Mouse (Mus musculus) c-Kit-positive CD71-positive TER-119-positive erythroid progenitor cells, embryonic 14.5 days (primary cell): ENCODE data around the gene Slc11a1.

Experiments used
- DNase-seq: peaks from one replicate; pipeline ENCODE4 v3.0.0-alpha.2; 2013; ENCODE audit warnings: low spot score

Slc11a1 gene

DNA sequence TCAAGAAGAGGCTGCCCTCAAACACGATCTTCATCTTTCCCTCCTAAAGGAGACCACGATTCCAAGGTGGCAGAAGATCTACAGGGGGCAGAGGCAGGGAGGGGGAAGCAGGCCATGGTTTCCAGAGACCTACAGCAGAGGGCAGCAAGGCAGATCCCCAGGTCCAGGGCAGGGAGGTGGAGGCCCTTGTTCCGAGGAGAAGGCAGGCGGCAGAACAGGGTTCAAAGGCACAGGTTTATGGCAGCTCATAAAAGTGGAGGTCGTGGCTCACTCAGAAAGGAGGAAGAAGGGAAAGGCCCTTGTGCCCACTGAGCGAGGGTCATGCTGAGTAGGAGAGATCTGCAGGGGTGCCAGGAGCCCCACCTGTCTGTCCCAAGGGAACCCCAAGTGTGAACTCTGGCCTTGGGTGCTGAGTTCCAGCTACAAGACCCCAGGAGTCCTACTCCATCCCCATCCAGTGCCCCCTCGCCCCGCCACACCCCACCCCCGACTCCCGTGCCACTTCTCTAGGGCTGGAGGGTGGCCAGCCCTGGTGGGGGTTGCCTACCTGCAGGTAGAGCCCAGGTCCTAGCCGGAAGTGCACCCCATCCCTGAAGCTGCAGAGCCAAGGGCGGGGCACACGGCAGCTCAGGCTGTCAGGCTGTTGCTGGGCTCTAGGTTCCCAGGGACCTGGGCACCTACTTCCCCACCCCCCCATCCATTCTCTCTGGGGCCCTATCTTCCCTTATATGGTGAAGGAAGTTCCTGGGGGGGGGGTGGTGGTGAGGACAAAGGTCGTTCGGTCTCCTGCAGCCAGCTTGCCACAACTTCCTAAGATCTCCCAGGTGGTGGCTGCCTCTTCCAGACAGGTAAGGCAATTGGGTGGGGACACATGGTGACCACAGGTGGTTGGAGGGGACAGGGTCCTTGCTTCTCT is 33.9 kb downstream of the Slc11a1 start, which contains the start of gene Vil1:
TSS of gene Vil1 (plus strand) at position 788 of the 916 bp plus-strand sequence.
- no peak for DNase-seq

DNA sequence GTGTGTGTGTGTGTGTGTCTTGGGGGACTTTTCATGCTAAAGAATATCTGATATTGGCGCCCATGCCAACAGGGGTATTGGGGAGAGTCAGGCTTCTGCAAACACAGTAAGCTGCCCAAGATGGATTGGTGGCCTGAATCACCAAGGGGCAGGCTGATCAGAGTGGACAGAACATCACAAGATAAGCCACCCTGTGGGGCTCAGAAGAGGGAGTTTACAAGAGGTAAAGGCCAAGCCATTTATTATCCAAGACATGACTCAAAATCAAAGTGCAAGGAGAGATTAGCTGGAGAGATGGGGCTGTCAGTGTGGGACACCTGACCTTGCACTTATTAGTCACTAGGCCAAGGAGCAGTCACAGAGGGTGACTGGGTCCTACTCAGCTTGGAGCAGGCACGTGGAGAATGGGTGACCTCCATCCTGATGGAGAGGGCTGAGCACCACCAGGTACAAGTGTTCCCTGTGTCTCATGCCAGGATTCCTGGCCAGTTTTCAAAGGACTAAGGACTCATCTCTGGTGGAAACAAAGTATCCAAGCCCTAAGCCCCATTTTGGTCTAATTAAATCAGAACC is 36.8 kb downstream of the Slc11a1 start:
- DNase-seq, result no peak

DNA sequence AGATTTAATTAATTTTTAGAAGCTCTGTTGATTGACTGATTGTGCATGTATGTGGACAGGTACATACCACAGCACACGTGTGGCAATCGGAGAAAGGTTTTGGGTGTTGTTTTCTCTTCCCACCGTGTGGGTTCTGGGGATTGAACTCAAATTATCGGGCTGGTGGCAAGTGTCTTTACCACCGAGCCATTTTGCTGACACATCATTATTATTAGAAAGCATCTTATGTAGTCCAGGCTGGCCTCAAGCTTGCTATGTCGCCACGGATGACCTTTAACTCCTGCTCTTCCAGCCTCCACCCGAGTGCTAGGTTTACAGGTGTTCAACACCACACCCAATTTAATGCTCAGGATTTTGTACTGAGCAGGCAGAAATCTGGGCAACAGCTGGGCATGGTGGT is 37.7 kb downstream of the Slc11a1 start:
- no peak for DNase-seq

DNA sequence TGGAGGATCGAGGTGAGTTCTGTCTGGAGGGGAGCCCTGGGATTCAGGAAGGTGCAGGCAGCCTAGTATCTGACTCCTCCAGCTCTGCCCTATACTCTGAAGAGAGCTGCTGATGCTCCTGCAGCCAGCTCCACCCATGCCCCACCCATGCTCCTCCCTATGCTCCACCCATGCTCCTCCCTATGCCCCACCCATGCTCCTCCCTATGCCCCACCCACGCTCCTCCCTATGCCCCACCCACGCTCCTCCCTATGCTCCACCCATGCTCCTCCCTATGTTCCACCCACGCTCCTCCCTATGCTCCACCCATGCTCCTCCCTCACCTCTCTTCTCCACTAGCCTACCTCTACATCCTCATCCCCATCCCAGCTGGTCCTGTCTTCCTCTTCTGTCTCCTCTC is 40.1 kb downstream of the Slc11a1 start:
- DNase-seq, result peak; percentile 62

DNA sequence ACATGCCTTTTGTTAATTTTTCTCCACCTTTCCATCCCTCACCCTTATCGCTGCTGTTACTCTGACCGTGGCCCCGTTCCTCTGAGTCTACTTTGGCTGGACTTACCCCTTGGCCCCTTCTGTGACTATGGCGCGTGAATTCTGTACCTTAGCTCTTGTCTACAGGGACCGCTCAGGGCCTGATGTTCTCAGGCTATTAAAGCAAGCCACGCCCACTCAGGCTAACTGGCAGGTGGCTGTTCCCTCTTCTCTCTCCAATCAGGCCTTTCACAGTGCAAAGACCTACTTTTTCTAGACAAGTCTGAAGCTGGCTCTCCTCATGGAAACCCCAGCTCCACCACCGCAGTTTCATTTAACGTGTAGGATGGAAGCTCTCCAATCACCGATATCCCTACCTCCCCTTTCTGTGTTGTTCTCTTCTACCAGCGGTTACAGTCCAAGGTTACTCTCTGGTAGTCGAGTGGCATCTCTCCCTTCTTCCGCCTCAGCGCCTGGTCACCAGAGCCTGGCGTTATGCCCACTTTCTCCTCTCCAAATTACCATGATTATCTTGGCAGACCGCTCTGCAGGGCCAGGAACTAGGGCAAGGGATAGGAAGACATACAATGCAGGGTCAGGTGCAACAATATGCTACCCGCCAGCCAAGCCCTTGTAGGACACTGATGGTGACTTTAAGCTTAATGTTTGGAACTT is 43.9 kb downstream of the Slc11a1 start:
- no peak for DNase-seq

DNA sequence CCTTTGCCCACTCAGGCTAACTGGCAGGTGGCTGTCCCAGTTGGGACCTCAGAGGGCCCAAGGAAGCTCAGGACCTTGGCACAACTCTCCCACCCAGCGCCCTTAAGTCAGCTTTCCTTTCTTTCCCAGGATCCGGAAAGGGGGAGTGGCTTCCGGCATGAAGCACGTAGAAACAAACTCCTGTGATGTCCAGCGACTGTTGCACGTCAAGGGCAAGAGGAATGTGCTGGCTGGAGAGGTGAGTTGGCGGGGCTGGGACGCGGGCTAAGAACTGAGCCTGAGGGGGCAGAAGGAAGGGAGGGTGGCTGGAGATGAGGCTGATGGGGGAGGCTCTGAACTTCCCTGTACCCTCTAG is 44.4 kb downstream of the Slc11a1 start:
- DNase-seq, result no peak

DNA sequence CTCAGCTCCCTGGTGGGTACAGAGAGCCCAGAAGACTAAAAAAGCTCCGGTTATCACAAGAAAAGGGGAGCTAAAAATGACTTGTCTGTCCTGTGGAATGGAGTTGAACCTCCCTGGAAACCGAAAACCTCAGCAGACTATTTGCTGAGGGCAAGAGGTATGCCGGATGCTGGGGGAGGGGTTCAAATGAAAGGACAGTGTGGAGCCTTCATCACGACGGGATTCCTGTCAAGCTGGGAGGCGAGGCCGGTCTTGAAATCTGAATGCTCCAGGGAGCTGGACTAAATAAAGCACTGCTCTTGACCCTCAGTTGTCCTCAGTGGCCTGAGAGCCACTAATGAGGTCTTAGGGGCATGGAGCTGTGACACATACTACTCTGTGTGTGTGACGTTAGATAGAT is 48.2 kb downstream of the Slc11a1 start:
- no peak for DNase-seq

DNA sequence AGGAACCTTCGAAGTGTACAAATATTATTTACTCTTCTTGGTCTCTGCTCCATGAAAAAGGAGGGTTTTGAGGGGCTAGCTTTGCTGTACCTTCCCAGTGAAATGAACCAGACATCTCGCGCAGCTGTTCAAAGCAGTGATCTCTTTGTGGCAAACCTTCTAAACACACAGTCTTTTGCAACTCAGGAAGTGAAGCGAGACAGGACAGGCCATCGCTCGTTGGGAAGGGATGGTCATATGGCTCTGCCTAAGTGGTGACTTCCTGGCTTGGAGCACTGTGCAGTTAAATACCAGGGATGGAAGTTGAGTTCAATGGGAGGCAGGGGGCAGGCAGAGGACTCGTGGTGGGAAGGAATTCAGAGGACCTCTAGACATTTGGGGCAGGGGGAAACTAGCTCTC is 50.9 kb downstream of the Slc11a1 start:
- no peak for DNase-seq

DNA sequence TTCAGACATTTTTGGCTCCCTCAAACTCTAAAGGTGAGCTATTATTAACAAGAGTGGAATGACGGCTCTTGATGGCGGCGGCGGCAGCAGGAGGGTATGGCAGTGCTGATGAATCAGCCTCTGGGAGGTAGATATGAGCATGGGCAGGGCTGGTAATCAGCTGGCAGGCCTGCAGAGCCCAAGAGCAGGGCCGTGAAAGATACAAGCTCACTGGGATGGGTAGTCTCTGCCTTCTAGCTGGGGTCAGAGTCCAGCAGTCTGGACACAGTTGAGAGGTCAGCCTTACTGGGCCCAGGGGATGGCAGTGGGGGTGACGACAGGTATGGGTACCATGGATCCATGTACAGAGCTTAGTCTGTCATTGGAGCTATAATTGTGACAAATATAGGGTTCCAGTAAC is 58.2 kb downstream of the Slc11a1 start:
- no peak for DNase-seq

DNA sequence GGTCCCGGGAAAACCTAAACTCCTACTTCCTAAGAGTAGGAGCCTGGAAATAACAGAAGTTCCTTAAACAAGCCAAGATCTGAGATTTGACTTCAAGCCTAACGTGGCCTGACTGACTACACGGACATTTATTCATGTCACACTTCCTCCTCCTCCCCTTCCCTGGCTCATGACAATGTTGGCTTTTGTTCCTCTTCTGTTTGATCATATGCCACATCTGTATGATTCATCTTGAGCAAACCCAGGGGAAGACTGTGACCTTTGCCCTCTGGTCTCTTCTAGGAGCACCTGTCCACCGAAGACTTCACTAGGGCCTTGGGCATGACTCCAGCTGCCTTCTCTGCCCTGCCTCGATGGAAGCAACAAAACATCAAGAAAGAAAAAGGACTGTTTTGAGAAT is 59.6 kb downstream of the Slc11a1 start:
- no peak for DNase-seq

DNA sequence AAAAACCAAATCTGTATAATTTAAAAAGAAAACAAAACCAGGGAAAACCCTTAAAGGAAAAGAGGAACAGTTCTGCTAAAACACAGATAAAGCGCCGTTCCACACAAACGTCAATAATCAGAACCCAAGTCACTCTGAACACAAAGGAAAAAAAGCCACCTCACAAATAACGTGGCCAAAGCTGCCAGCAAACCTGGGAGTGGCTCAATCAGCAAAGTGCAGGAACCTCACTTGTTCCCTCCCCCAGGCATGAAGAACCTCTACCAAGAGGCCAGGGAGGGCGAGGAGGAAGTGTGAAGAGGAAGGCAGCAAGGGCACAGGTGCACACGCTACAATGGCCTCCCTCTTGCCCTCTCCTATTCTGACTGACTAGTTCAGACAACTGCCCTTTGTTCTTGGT is 60.6 kb downstream of the Slc11a1 start:
- peak; percentile 40 for DNase-seq
